Mouse (Mus musculus): ENCODE measurements at regions not wholly inside any gene's neighbourhood (a gene's known extent, or its start where the extent isn't known, plus 50 kb on each side); places are given as distances from the start of the nearest gene placed in this dataset.

GRCm38 (mm10) chr1:185727749-185728148 lies 273.1 kb downstream of the Slc30a10 start:
- DNase-seq: no peak

GRCm38 (mm10) chr1:185728406-185728805 lies 273.8 kb downstream of the Slc30a10 start:
- no peak for DNase-seq

GRCm38 (mm10) chr1:185731062-185731461 lies 276.4 kb downstream of the Slc30a10 start:
- DNase-seq: no peak

GRCm38 (mm10) chr1:185736773-185737172 lies 282.1 kb downstream of the Slc30a10 start:
- no peak for DNase-seq

GRCm38 (mm10) chr1:185741034-185741890 lies 286.6 kb downstream of the Slc30a10 start:
- DNase-seq: no peak

GRCm38 (mm10) chr1:185749251-185749650 lies 294.6 kb downstream of the Slc30a10 start:
- DNase-seq: no peak

GRCm38 (mm10) chr1:185754486-185755290 lies 300.0 kb downstream of the Slc30a10 start:
- DNase-seq: no peak

GRCm38 (mm10) chr1:185757376-185757775 lies 302.7 kb downstream of the Slc30a10 start:
- no peak for DNase-seq

GRCm38 (mm10) chr1:185774202-185774601 lies 319.6 kb downstream of the Slc30a10 start:
- no peak for DNase-seq

- DNase-seq: no peak
Measured at GRCm38 (mm10) chr1:185779604-185780003, 325.0 kb downstream of the Slc30a10 start.

- DNase-seq: no peak
Measured at GRCm38 (mm10) chr1:185802156-185802555, 315.0 kb downstream of the Lyplal1 start.

- DNase-seq: no peak
Measured at GRCm38 (mm10) chr1:185814901-185815300, 302.2 kb downstream of the Lyplal1 start.

GRCm38 (mm10) chr1:185819044-185819443 lies 298.1 kb downstream of the Lyplal1 start:
- DNase-seq: no peak

- no peak for DNase-seq
Measured at GRCm38 (mm10) chr1:185822241-185822640, 294.9 kb downstream of the Lyplal1 start.

GRCm38 (mm10) chr1:185823226-185823625 lies 293.9 kb downstream of the Lyplal1 start:
- no peak for DNase-seq

GRCm38 (mm10) chr1:185823956-185824355 lies 293.2 kb downstream of the Lyplal1 start:
- DNase-seq: no peak

- no peak for DNase-seq
Measured at GRCm38 (mm10) chr1:185827986-185828385, 289.1 kb downstream of the Lyplal1 start.

- no peak for DNase-seq
Measured at GRCm38 (mm10) chr1:185828486-185828885, 288.6 kb downstream of the Lyplal1 start.

- no peak for DNase-seq
Measured at GRCm38 (mm10) chr1:185832059-185832458, 285.1 kb downstream of the Lyplal1 start.

- no peak for DNase-seq
Measured at GRCm38 (mm10) chr1:185834171-185834570, 282.9 kb downstream of the Lyplal1 start.

GRCm38 (mm10) chr1:185836632-185837281 lies 280.4 kb downstream of the Lyplal1 start:
- peak; percentile 4 for DNase-seq

GRCm38 (mm10) chr1:185842481-185842880 lies 274.6 kb downstream of the Lyplal1 start:
- peak; percentile 8 for DNase-seq

- peak; percentile 12 for DNase-seq
Measured at GRCm38 (mm10) chr1:185847161-185847560, 269.9 kb downstream of the Lyplal1 start.
